Mouse (Mus musculus) inflammation-experienced regulatory T-cells, adult 6 months (primary cell): Measurements from ENCODE around the gene Atxn2. TPM values are rescaled to one million over a fixed set of nuclear protein-coding genes. Genes with fewer than 3 reads are reported as not detected.

Experiments used
- polyA plus RNA-seq, 3 experiments: library from polyadenylated mRNA; unstranded; fragments of 100-300 nt; shearing (Covaris generic); gene quantifications; one replicate each; pipeline ENCODE4 v1.2.1; 2017

Gene Atxn2
- polyA plus RNA-seq, 3 experiments from 2014 or later = 18.4 to 48.0 (median 35.1) TPM

Other genes with a start within 250 kb of the Atxn2 start
- under 1 TPM in 1 of 3 experiments, not detected in 2; 0.22 TPM for gene Adam1b, start 207.9 kb upstream of the Atxn2 start, polyA plus RNA-seq
- gene Adam1a, start 165.9 kb upstream of the Atxn2 start, polyA plus RNA-seq = 1 to 10 TPM in 1 of 3 experiments, under 1 TPM in 2; 0.36 to 2.0 (median 0.75) TPM
- not detected for gene Gm42878, start 165.9 kb upstream of the Atxn2 start, polyA plus RNA-seq
- gene Mapkapk5, start 165.4 kb upstream of the Atxn2 start, polyA plus RNA-seq = 10 to 100 TPM; 20.2 to 24.2 (median 23.8) TPM
- 10 to 100 TPM in 1 of 3 experiments, 1 to 10 TPM in 2; 4.5 to 11.7 (median 6.0) TPM for gene Aldh2, start 117.5 kb upstream of the Atxn2 start, polyA plus RNA-seq
- gene Acad12, start 92.4 kb upstream of the Atxn2 start, polyA plus RNA-seq = 1 to 10 TPM; 1.3 to 3.3 (median 1.7) TPM
- 1 to 10 TPM in 2 of 3 experiments, under 1 TPM in 1; 0.93 to 5.7 (median 5.6) TPM for gene Acad10, start 50.8 kb upstream of the Atxn2 start, polyA plus RNA-seq
- 10 to 100 TPM in 2 of 3 experiments, 1 to 10 TPM in 1; 9.6 to 14.4 (median 13.5) TPM for gene Brap, start 50.8 kb upstream of the Atxn2 start, polyA plus RNA-seq
- 10 to 100 TPM in 2 of 3 experiments, 1 to 10 TPM in 1; 4.6 to 15.4 (median 13.6) TPM for gene Sh2b3, start 126.3 kb downstream of the Atxn2 start, polyA plus RNA-seq
- 1 to 10 TPM in 2 of 3 experiments, under 1 TPM in 1; 0.25 to 1.5 (median 1.0) TPM for gene Pheta1, start 137.6 kb downstream of the Atxn2 start, polyA plus RNA-seq